Mouse (Mus musculus): ENCODE data around the gene Col6a3. TPM values are rescaled to one million over a fixed set of nuclear protein-coding genes. Genes with fewer than 3 reads are reported as not detected.

The Col6a3 gene
- total and polyA plus RNA-seq, 3 experiments = 0.25 TPM; not detected in 2

- Histone ChIP-seq H3K4me2 (ENCODE audit: insufficient read depth, low read depth, poor library complexity, severe bottlenecking) (no peak overlapping the region), H3K27me3 (replicated peaks) (peaks cover 63% of the 10 kb centered on the region), H3K79me2 (replicated peaks; ENCODE audit: control insufficient read depth, extremely low read depth, insufficient read depth, poor library complexity, severe bottlenecking) (no peaks in the 10 kb centered on the region), H3K27ac (ENCODE audit: insufficient read depth, low read depth) (no peak overlapping the region), H3K9ac (ENCODE audit: insufficient read depth, low read depth) (no peak overlapping the region), H3K4me1 (ENCODE audit: control insufficient read depth in 1 of 2, insufficient read depth in 2 of 2) (no peaks in the 10 kb centered on the region), H3K36me3 (replicated peaks in 1 of 2; ENCODE audit: control insufficient read depth in 1 of 2, insufficient read depth in 1 of 2, low read length in 1 of 2) (no peaks in the 10 kb centered on the region), H3K9me3 (replicated peaks; ENCODE audit: low read length) (no peaks in the 10 kb centered on the region), H3K4me3 (replicated peaks in 1 of 3; ENCODE audit: low read depth in 2 of 3, low read length in 2 of 3, poor library complexity in 1 of 3) (no peak overlapping the region)
- dilution Hi-C loops (cut with MboI; ENCODE audit: extremely low pct_ligation_motif_present, extremely low pct_unique_long_range_greater_than_20kb, low sequenced_read_pairs) (no loop called here), in situ Hi-C loops (cut with MboI; ENCODE audit: low pct_ligation_motif_present, low pct_unique_long_range_greater_than_20kb, low sequenced_read_pairs) (no loop called here)
- DNase-seq (ENCODE audit: extremely low read depth) = no peak
- TF ChIP-seq NELFE (IDR thresholded peaks at IDR 0.05; ENCODE audit: low read depth, low read length) (no peak), USF1 (IDR thresholded peaks at IDR 0.05; ENCODE audit: low read depth, low read length) (no peak), SMC3 (IDR thresholded peaks at IDR 0.05; ENCODE audit: low read depth, low read length) (no peak), JUN (IDR thresholded peaks at IDR 0.05; ENCODE audit: insufficient read depth, low read depth, low read length) (no peak), POLR2A (IDR thresholded peaks at IDR 0.05; ENCODE audit: low read depth, low read length) (no peak), CHD2 (IDR thresholded peaks at IDR 0.05; ENCODE audit: low read length) (no peak), POLR2AphosphoS2 (IDR thresholded peaks at IDR 0.05; ENCODE audit: low read depth, low read length) (no peak), IRF4 (IDR thresholded peaks at IDR 0.05; ENCODE audit: low read depth, low read length) (no peak), E2F4 (IDR thresholded peaks at IDR 0.05; ENCODE audit: insufficient replicate concordance, low read depth, low read length) (no peak), NRF1 (IDR thresholded peaks at IDR 0.05; ENCODE audit: low read depth, low read length) (no peak), BHLHE40 (IDR thresholded peaks at IDR 0.05; ENCODE audit: low read depth, low read length) (no peak)
Observed at GRCm38 (mm10) chr1:90740216-90741170, 103.3 kb downstream of the Col6a3 start.

- Histone ChIP-seq H3K4me1 (ENCODE audit: control insufficient read depth in 1 of 2, insufficient read depth in 2 of 2) (no peaks in the 10 kb centered on the region), H3K79me2 (replicated peaks; ENCODE audit: control insufficient read depth, extremely low read depth, insufficient read depth, poor library complexity, severe bottlenecking) (no peaks in the 10 kb centered on the region), H3K9ac (ENCODE audit: insufficient read depth, low read depth) (no peak overlapping the region), H3K4me3 (replicated peaks in 1 of 3; ENCODE audit: low read depth in 2 of 3, low read length in 2 of 3, poor library complexity in 1 of 3) (no peak overlapping the region), H3K9me3 (replicated peaks; ENCODE audit: low read length) (no peaks in the 10 kb centered on the region), H3K4me2 (ENCODE audit: insufficient read depth, low read depth, poor library complexity, severe bottlenecking) (no peak overlapping the region), H3K27me3 (replicated peaks) (peaks cover 69% of the 10 kb centered on the region), H3K27ac (ENCODE audit: insufficient read depth, low read depth) (no peak overlapping the region), H3K36me3 (replicated peaks in 1 of 2; ENCODE audit: control insufficient read depth in 1 of 2, insufficient read depth in 1 of 2, low read length in 1 of 2) (no peaks in the 10 kb centered on the region)
- in situ Hi-C loops (cut with MboI; ENCODE audit: low pct_ligation_motif_present, low pct_unique_long_range_greater_than_20kb, low sequenced_read_pairs) (no loop called here), dilution Hi-C loops (cut with MboI; ENCODE audit: extremely low pct_ligation_motif_present, extremely low pct_unique_long_range_greater_than_20kb, low sequenced_read_pairs) (no loop called here)
- TF ChIP-seq TBP (conservative IDR thresholded peaks at IDR 0.05; ENCODE audit: low read depth, low read length) (no peak), IRF4 (IDR thresholded peaks at IDR 0.05; ENCODE audit: low read depth, low read length) (no peak), MEF2A (IDR thresholded peaks at IDR 0.05; ENCODE audit: borderline replicate concordance, low read depth, low read length) (no peak), EP300 (IDR thresholded peaks at IDR 0.05; ENCODE audit: low read length) (no peak), TCF12 (IDR thresholded peaks at IDR 0.05; ENCODE audit: low read depth, low read length) (no peak), ZC3H11A (IDR thresholded peaks at IDR 0.05; ENCODE audit: low read depth, low read length) (no peak), MAX (IDR thresholded peaks at IDR 0.05; ENCODE audit: low read length) (no peak), ELF1 (IDR thresholded peaks at IDR 0.05; ENCODE audit: low read depth, low read length) (no peak), BHLHE40 (IDR thresholded peaks at IDR 0.05; ENCODE audit: low read depth, low read length) (no peak), GABPA (IDR thresholded peaks at IDR 0.05; ENCODE audit: insufficient replicate concordance, low read depth, low read length) (no peak), POLR2A (IDR thresholded peaks at IDR 0.05; ENCODE audit: low read depth, low read length) (no peak), SMC3 (IDR thresholded peaks at IDR 0.05; ENCODE audit: low read depth, low read length) (no peak), MAZ (IDR thresholded peaks at IDR 0.05; ENCODE audit: low read depth, low read length) (no peak), ZMIZ1 (IDR thresholded peaks at IDR 0.05; ENCODE audit: low read depth, low read length) (no peak), NRF1 (IDR thresholded peaks at IDR 0.05; ENCODE audit: low read depth, low read length) (no peak), RCOR1 (conservative IDR thresholded peaks at IDR 0.05; ENCODE audit: low read depth, low read length) (no peak), POLR2AphosphoS2 (IDR thresholded peaks at IDR 0.05; ENCODE audit: low read depth, low read length) (no peak)
- no peak for DNase-seq (ENCODE audit: extremely low read depth)
Observed at GRCm38 (mm10) chr1:90738913-90739312, 104.9 kb downstream of the Col6a3 start.
